Mouse (Mus musculus) MEL (cell line): ENCODE measurements around the gene Tmed1. TPM values are rescaled to one million over a fixed set of nuclear protein-coding genes. Genes with fewer than 3 reads are reported as not detected.
A peak's percentile ranks its signal among the peaks of the same experiment; 100 is the strongest.

Experiments used
- DNase-seq: peaks from one replicate; pipeline ENCODE4 v3.0.0; 2011; ENCODE audit warnings: low read depth, low spot score
- H3K27ac ChIP-seq: 2 replicates; pipeline ENCODE4 v1.5.1; 2012; ENCODE audit warnings: low read depth, mild to moderate bottlenecking, control low read depth, low read length, moderate library complexity; ENCODE audit not compliant: control insufficient read depth
- H3K27me3 ChIP-seq, 2 experiments: fragments of 150-350 bp in 1 of 2; sonication (generic) in 1 of 2; 2 replicates each; pipeline ENCODE4 v1.6.1; 2012; ENCODE audit warnings: low read length in 2 of 2, mild to moderate bottlenecking in 2 of 2, improper control_type of control experiment in 1 of 2, moderate library complexity in 1 of 2; ENCODE audit not compliant: insufficient read depth in 2 of 2, control insufficient read depth in 1 of 2
- H3K36me3 ChIP-seq, 2 experiments: 2 replicates each; pipeline ENCODE4 v1.6.1; 2012 to 2014; ENCODE audit warnings: low read length in 2 of 2, improper control_type of control experiment in 1 of 2, inconsistent platforms in 1 of 2, mild to moderate bottlenecking in 1 of 2; ENCODE audit not compliant: insufficient read depth in 2 of 2, control insufficient read depth in 1 of 2
- H3K4me1 ChIP-seq, 2 experiments: fragments of 150-350 bp in 1 of 2; sonication (generic) in 1 of 2; 2 replicates each; pipeline ENCODE4 v1.6.1; 2012; ENCODE audit warnings: low read length in 2 of 2, improper control_type of control experiment in 1 of 2, mild to moderate bottlenecking in 1 of 2; ENCODE audit not compliant: insufficient read depth in 2 of 2, control insufficient read depth in 1 of 2
- H3K4me3 ChIP-seq, 2 experiments: fragments of 150-350 bp in 1 of 2; sonication (generic) in 1 of 2; 2 replicates each; pipeline ENCODE4 v1.5.1; 2012; ENCODE audit warnings: low read depth in 2 of 2, low read length in 2 of 2, mild to moderate bottlenecking in 2 of 2, moderate library complexity in 2 of 2, control low read depth in 1 of 2, improper control_type of control experiment in 1 of 2; ENCODE audit not compliant: control insufficient read depth in 1 of 2, insufficient read depth in 1 of 2
- H3K79me2 ChIP-seq: 2 replicates; pipeline ENCODE4 v1.6.1; 2012; ENCODE audit warnings: mild to moderate bottlenecking, low read length, moderate library complexity; ENCODE audit not compliant: control insufficient read depth, poor library complexity, insufficient read depth
- H3K9ac ChIP-seq: 2 replicates; pipeline ENCODE4 v1.6.1; 2012; ENCODE audit warnings: low read depth, mild to moderate bottlenecking, control low read depth, low read length, moderate library complexity; ENCODE audit not compliant: control insufficient read depth, poor library complexity, severe bottlenecking
- H3K9me3 ChIP-seq: fragments of 150-350 bp; sonication (generic); replicated peaks from 2 replicates; pipeline ENCODE4 v1.6.1; 2012; ENCODE audit warnings: mild to moderate bottlenecking, low read length, improper control_type of control experiment, moderate library complexity; ENCODE audit not compliant: insufficient read depth
- BHLHE40 ChIP-seq: IDR thresholded peaks from 2 replicates; pipeline ENCODE4 v1.6.1; 2012; ENCODE audit warnings: low read depth, mild to moderate bottlenecking, inconsistent platforms, low read length, improper control_type of control experiment, borderline replicate concordance
- CHD1 ChIP-seq: IDR thresholded peaks from 2 replicates; pipeline ENCODE4 v1.6.1; 2012; ENCODE audit warnings: low read depth, mild to moderate bottlenecking, inconsistent platforms, low read length, improper control_type of control experiment
- CHD2 ChIP-seq: IDR thresholded peaks from 2 replicates; pipeline ENCODE4 v1.6.1; 2011; ENCODE audit warnings: low read length, improper control_type of control experiment
- CTCF ChIP-seq, 3 experiments: IDR thresholded peaks in 2 of 3; conservative IDR thresholded peaks in 1 of 3; 2 replicates each; pipeline ENCODE4 v1.5.1; 2011 to 2012; ENCODE audit warnings: low read length in 3 of 3, low read depth in 2 of 3, mild to moderate bottlenecking in 2 of 3, improper control_type of control experiment in 1 of 3, inconsistent platforms in 1 of 3, mixed read lengths in 1 of 3, moderate library complexity in 1 of 3; ENCODE audit not compliant: control insufficient read depth in 1 of 3, insufficient read depth in 1 of 3, poor library complexity in 1 of 3, severe bottlenecking in 1 of 3
- E2F4 ChIP-seq: IDR thresholded peaks from 2 replicates; pipeline ENCODE4 v1.6.1; 2011; ENCODE audit warnings: low read depth, low read length, improper control_type of control experiment, borderline replicate concordance
- ELF1 ChIP-seq: IDR thresholded peaks from 2 replicates; pipeline ENCODE4 v1.6.1; 2014; ENCODE audit warnings: low read depth, mild to moderate bottlenecking, inconsistent platforms, low read length, improper control_type of control experiment, moderate library complexity
- EP300 ChIP-seq, 2 experiments: IDR thresholded peaks; 2 replicates each; pipeline ENCODE4 v1.6.1; 2011; ENCODE audit warnings: improper control_type of control experiment in 2 of 2, low read length in 2 of 2, low read depth in 1 of 2, mild to moderate bottlenecking in 1 of 2
- ETS1 ChIP-seq: IDR thresholded peaks from 2 replicates; pipeline ENCODE4 v1.6.1; 2012; ENCODE audit warnings: low read depth, mild to moderate bottlenecking, inconsistent platforms, low read length, improper control_type of control experiment, moderate library complexity
- GABPA ChIP-seq: IDR thresholded peaks from 2 replicates; pipeline ENCODE4 v1.6.1; 2012; ENCODE audit warnings: low read depth, mild to moderate bottlenecking, inconsistent platforms, low read length, improper control_type of control experiment, moderate library complexity
- GATA1 ChIP-seq: IDR thresholded peaks from 2 replicates; pipeline ENCODE4 v1.6.1; 2011; ENCODE audit warnings: low read depth, low read length, improper control_type of control experiment
- HCFC1 ChIP-seq: IDR thresholded peaks from 2 replicates; pipeline ENCODE4 v1.6.1; 2012; ENCODE audit warnings: low read depth, mild to moderate bottlenecking, inconsistent platforms, low read length, improper control_type of control experiment, moderate library complexity
- JUND ChIP-seq: IDR thresholded peaks from 2 replicates; pipeline ENCODE4 v1.6.1; 2011; ENCODE audit warnings: low read depth, mild to moderate bottlenecking, improper control_type of control experiment, low read length
- KAT2A ChIP-seq: conservative IDR thresholded peaks from 2 replicates; pipeline ENCODE4 v1.6.1; 2012; ENCODE audit warnings: low read depth, low read length, improper control_type of control experiment, inconsistent platforms
- MAFK ChIP-seq: IDR thresholded peaks from 2 replicates; pipeline ENCODE4 v1.6.1; 2011; ENCODE audit warnings: low read depth, mild to moderate bottlenecking, low read length, improper control_type of control experiment, borderline replicate concordance
- MAX ChIP-seq: IDR thresholded peaks from 2 replicates; pipeline ENCODE4 v1.6.1; 2011; ENCODE audit warnings: low read length, improper control_type of control experiment
- MAZ ChIP-seq: IDR thresholded peaks from 2 replicates; pipeline ENCODE4 v1.6.1; 2012; ENCODE audit warnings: low read depth, mild to moderate bottlenecking, inconsistent platforms, low read length, improper control_type of control experiment
- MEF2A ChIP-seq: IDR thresholded peaks from 2 replicates; pipeline ENCODE4 v1.6.1; 2014; ENCODE audit warnings: low read depth, mild to moderate bottlenecking, inconsistent platforms, low read length, improper control_type of control experiment; ENCODE audit not compliant: poor library complexity, insufficient replicate concordance, severe bottlenecking; ENCODE audit errors: extremely low read depth
- MXI1 ChIP-seq: IDR thresholded peaks from 2 replicates; pipeline ENCODE4 v1.6.1; 2011; ENCODE audit warnings: mild to moderate bottlenecking, low read depth, low read length, improper control_type of control experiment
- MYB ChIP-seq: IDR thresholded peaks from 2 replicates; pipeline ENCODE4 v1.6.1; 2011; ENCODE audit warnings: mild to moderate bottlenecking, low read depth, low read length, improper control_type of control experiment
- MYC ChIP-seq: IDR thresholded peaks from 2 replicates; pipeline ENCODE4 v1.6.1; 2011; ENCODE audit warnings: low read depth, mild to moderate bottlenecking, low read length, improper control_type of control experiment, moderate library complexity
- NELFE ChIP-seq: IDR thresholded peaks from 2 replicates; pipeline ENCODE4 v1.6.1; 2011; ENCODE audit warnings: low read depth, low read length, improper control_type of control experiment
- NRF1 ChIP-seq: IDR thresholded peaks from 2 replicates; pipeline ENCODE4 v1.6.1; 2014; ENCODE audit warnings: low read depth, mild to moderate bottlenecking, inconsistent platforms, low read length, improper control_type of control experiment, moderate library complexity; ENCODE audit not compliant: poor library complexity, insufficient read depth, severe bottlenecking
- POLR2A ChIP-seq, 2 experiments: IDR thresholded peaks; 2 replicates each; pipeline ENCODE4 v1.6.1; 2011 to 2012; ENCODE audit warnings: low read length in 2 of 2, mild to moderate bottlenecking in 2 of 2, control low read depth in 1 of 2, improper control_type of control experiment in 1 of 2, low read depth in 1 of 2, moderate library complexity in 1 of 2; ENCODE audit not compliant: control insufficient read depth in 1 of 2, insufficient read depth in 1 of 2, poor library complexity in 1 of 2
- POLR2AphosphoS2 ChIP-seq: IDR thresholded peaks from 2 replicates; pipeline ENCODE4 v1.6.1; 2011; ENCODE audit warnings: low read length, improper control_type of control experiment
- POLR2AphosphoS5 ChIP-seq: IDR thresholded peaks from 2 replicates; pipeline ENCODE4 v1.6.1; 2012; ENCODE audit warnings: low read depth, borderline replicate concordance, mild to moderate bottlenecking, inconsistent platforms, low read length, moderate library complexity, mixed read lengths
- RAD21 ChIP-seq: IDR thresholded peaks from 2 replicates; pipeline ENCODE4 v1.6.1; 2011; ENCODE audit warnings: mild to moderate bottlenecking, low read depth, low read length, improper control_type of control experiment
- RCOR1 ChIP-seq: IDR thresholded peaks from 2 replicates; pipeline ENCODE4 v1.6.1; 2012; ENCODE audit warnings: low read depth, mild to moderate bottlenecking, inconsistent platforms, low read length, improper control_type of control experiment
- SIN3A ChIP-seq: IDR thresholded peaks from 2 replicates; pipeline ENCODE4 v1.6.1; 2012; ENCODE audit warnings: low read length, improper control_type of control experiment, inconsistent platforms
- SMC3 ChIP-seq: IDR thresholded peaks from 2 replicates; pipeline ENCODE4 v1.6.1; 2011; ENCODE audit warnings: low read depth, low read length, improper control_type of control experiment
- TAL1 ChIP-seq: IDR thresholded peaks from 2 replicates; pipeline ENCODE4 v1.6.1; 2012; ENCODE audit warnings: mild to moderate bottlenecking, inconsistent platforms, low read length, moderate library complexity, mixed read lengths
- TBP ChIP-seq: IDR thresholded peaks from 2 replicates; pipeline ENCODE4 v1.8.0; 2011; ENCODE audit warnings: low read depth, low read length, improper control_type of control experiment
- TCF12 ChIP-seq: IDR thresholded peaks from 2 replicates; pipeline ENCODE4 v1.6.1; 2014; ENCODE audit warnings: low read depth, mild to moderate bottlenecking, inconsistent platforms, low read length, improper control_type of control experiment, moderate library complexity
- UBTF ChIP-seq: IDR thresholded peaks from 2 replicates; pipeline ENCODE4 v1.6.1; 2012; ENCODE audit warnings: low read depth, mild to moderate bottlenecking, inconsistent platforms, low read length, improper control_type of control experiment, moderate library complexity, borderline replicate concordance; ENCODE audit not compliant: insufficient read depth
- USF1 ChIP-seq: IDR thresholded peaks from 2 replicates; pipeline ENCODE4 v1.6.1; 2014; ENCODE audit warnings: low read depth, mild to moderate bottlenecking, inconsistent platforms, low read length, improper control_type of control experiment, moderate library complexity
- USF2 ChIP-seq, 2 experiments: IDR thresholded peaks; 2 replicates each; pipeline ENCODE4 v1.6.1; 2011 to 2012; ENCODE audit warnings: improper control_type of control experiment in 2 of 2, low read length in 2 of 2, borderline replicate concordance in 1 of 2, inconsistent platforms in 1 of 2, low read depth in 1 of 2, mild to moderate bottlenecking in 1 of 2; ENCODE audit not compliant: insufficient read depth in 1 of 2
- ZKSCAN1 ChIP-seq: IDR thresholded peaks from 2 replicates; pipeline ENCODE4 v1.6.1; 2012; ENCODE audit warnings: low read depth, mild to moderate bottlenecking, inconsistent platforms, low read length, improper control_type of control experiment, moderate library complexity
- ZMIZ1 ChIP-seq: IDR thresholded peaks from 2 replicates; pipeline ENCODE4 v1.6.1; 2012; ENCODE audit warnings: low read depth, mild to moderate bottlenecking, inconsistent platforms, low read length, improper control_type of control experiment, moderate library complexity
- ZNF384 ChIP-seq: IDR thresholded peaks from 2 replicates; pipeline ENCODE4 v1.6.1; 2012; ENCODE audit warnings: low read depth, mild to moderate bottlenecking, inconsistent platforms, low read length, improper control_type of control experiment
- polyA plus RNA-seq, 2 experiments: library from polyadenylated mRNA; stranded (reverse) in 1 of 2; unstranded in 1 of 2; fragments of >175 nt in 1 of 2; fragments of >200 nt in 1 of 2; gene quantifications; 2 replicates each; pipeline versions ENCODE4 v1.2.1 to v1.2.4; 2012; ENCODE audit warnings: low replicate concordance in 2 of 2, low read depth in 1 of 2; ENCODE audit not compliant: insufficient read length in 2 of 2, insufficient read depth in 1 of 2, missing spikeins in 1 of 2
- total RNA-seq: library from RNA; depleted of rRNA; stranded (reverse); fragments of 300-350 nt; gene quantifications from 2 replicates; pipeline ENCODE4 v1.2.3, GENCODE M21; 2012

Gene Tmed1
- total and polyA plus RNA-seq, 3 experiments = 89.4 to 146 TPM; not detected in 1

GRCm38 (mm10) chr9:21526634-21526944 lies 16.5 kb upstream of the Tmed1 start:
- Histone ChIP-seq H3K27ac (peak overlapping the region; percentile 45), H3K27me3 (no peaks in the 10 kb centered on the region)
- TF ChIP-seq E2F4 = peak; percentile 64; the same call in 1 of the 2 replicates
- no peak; a peak in 1 of 6 replicates for TF ChIP-seq CTCF (IDR thresholded peaks at IDR 0.05 in 2 of 3, conservative IDR thresholded peaks at IDR 0.05 in 1 of 3; ENCODE audit: control insufficient read depth in 1 of 3, insufficient read depth in 1 of 3, low read depth in 2 of 3, low read length in 3 of 3, poor library complexity in 1 of 3, severe bottlenecking in 1 of 3)
- no peak for TF ChIP-seq MYC
- TF ChIP-seq ZNF384 = peak; percentile 11; the same call in 1 of the 2 replicates
- no peak for TF ChIP-seq BHLHE40
- no peak for TF ChIP-seq MEF2A
- TF ChIP-seq UBTF = no peak
- no peak for TF ChIP-seq MYB
- peak; percentile 64; the same call in 1 of the 2 replicates for TF ChIP-seq ETS1
- TF ChIP-seq JUND = peak; percentile 97
- no peak for TF ChIP-seq KAT2A
- peak; percentile 45; the same call in 1 of the 2 replicates for TF ChIP-seq MAX
- TF ChIP-seq TCF12 = no peak
- no peak for TF ChIP-seq GABPA
- TF ChIP-seq CHD1 = peak; percentile 92
- no peak for TF ChIP-seq NRF1
- TF ChIP-seq USF2 (IDR thresholded peaks at IDR 0.05; ENCODE audit: borderline replicate concordance in 1 of 2, insufficient read depth in 1 of 2, low read depth in 1 of 2, low read length in 2 of 2) = no peak
- peak; percentile 61; the same call in 1 of the 2 replicates for TF ChIP-seq MAZ
- no peak for TF ChIP-seq NELFE
- TF ChIP-seq POLR2AphosphoS5 = no peak
- no peak for TF ChIP-seq USF1
- TF ChIP-seq GATA1 = no peak
- no peak for TF ChIP-seq RCOR1
- TF ChIP-seq EP300 (IDR thresholded peaks at IDR 0.05; ENCODE audit: low read depth in 1 of 2, low read length in 2 of 2) = peak; percentile 43 to 65; a peak in 2 of 4 replicates
- TF ChIP-seq POLR2A (IDR thresholded peaks at IDR 0.05; ENCODE audit: control insufficient read depth in 1 of 2, insufficient read depth in 1 of 2, low read depth in 1 of 2, low read length in 2 of 2, poor library complexity in 1 of 2) = no peak
- no peak for TF ChIP-seq TBP
- no peak for TF ChIP-seq RAD21
- no peak; the same call in 1 of the 2 replicates for TF ChIP-seq SIN3A
- no peak for TF ChIP-seq POLR2AphosphoS2
- TF ChIP-seq SMC3 = peak; percentile 22
- no peak for TF ChIP-seq ZMIZ1
- TF ChIP-seq ELF1 = peak; percentile 38; the same call in 1 of the 2 replicates
- TF ChIP-seq MAFK = no peak
- no peak for TF ChIP-seq MXI1
- peak; percentile 56 for TF ChIP-seq HCFC1
- TF ChIP-seq CHD2 = no peak
- no peak for TF ChIP-seq TAL1
- 0 out of 2 replicates have a peak, but pooled peaks have one; percentile 24 for TF ChIP-seq ZKSCAN1

More at GRCm38 (mm10) chr9:21526634-21526944, 16.5 kb upstream of the Tmed1 start:
- Histone ChIP-seq H3K36me3 (peaks cover 0 to 30% of the 10 kb centered on the region in 2 experiments; a peak in 2 of 4 replicates), H3K9me3 (no peaks in the 10 kb centered on the region), H3K79me2 (no peaks in the 10 kb centered on the region; the same call in 1 of the 2 replicates), H3K9ac (peak overlapping the region; percentile 53), H3K4me1 (peaks cover 12 to 39% of the 10 kb centered on the region in 2 experiments), H3K4me3 (peak overlapping the region; percentile 50 to 62)
- peak; percentile 80 for DNase-seq
